Mouse (Mus musculus): ENCODE measurements at regions not wholly inside any gene's neighbourhood (a gene's known extent, or its start where the extent isn't known, plus 50 kb on each side); places are given as distances from the start of the nearest gene placed in this dataset.

DNA sequence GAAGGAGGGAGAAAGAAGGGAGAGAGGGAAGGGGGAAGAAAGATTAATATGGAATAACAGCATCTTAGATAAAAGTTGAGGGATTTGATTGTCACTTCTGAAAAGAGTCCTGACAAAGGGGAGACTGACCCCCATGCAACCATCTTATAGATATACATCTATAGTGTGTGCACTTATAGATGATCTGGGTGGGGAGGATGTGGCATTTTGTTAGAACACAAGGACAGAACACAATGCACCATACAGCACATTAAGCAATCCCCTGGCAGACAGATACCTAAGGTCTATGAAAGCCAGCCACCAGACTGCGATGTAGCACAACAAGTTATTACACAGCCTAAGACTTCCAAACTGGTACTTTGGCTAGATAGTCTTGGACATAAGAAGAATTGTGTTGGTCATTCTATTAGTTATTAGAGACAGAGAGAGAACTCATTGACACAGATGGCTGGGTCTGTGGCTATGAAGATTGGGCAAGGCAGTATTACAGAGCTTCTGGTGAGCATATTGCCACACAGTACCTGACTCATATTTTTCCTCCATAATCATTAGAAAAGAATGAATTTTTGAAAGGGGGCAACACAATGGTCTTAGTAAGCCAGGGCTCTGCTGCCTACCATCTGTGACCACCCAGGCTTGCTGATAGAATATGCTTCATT is 126.3 kb upstream of the Itgb1 start:
- DNase-seq: no peak

DNA sequence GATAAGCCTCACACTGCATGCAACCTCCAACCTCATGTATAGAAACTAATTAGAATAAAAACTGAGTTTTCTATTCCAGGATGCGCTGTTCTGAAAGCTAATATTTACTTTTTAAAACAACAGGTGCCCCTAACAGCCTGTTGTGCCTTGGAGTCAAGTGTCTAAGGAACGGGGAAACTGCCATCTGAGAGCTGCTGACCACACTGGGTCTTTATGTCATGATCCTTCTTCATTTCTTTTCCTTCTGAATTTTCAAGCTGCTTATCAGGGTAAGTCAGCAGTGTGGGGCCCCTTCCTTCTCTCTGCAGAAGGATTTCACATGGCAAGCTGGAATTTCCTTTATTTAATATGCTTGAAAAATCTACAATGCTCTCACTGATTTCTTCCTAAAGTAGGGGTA is 125.0 kb upstream of the Itgb1 start:
- no peak for DNase-seq

DNA sequence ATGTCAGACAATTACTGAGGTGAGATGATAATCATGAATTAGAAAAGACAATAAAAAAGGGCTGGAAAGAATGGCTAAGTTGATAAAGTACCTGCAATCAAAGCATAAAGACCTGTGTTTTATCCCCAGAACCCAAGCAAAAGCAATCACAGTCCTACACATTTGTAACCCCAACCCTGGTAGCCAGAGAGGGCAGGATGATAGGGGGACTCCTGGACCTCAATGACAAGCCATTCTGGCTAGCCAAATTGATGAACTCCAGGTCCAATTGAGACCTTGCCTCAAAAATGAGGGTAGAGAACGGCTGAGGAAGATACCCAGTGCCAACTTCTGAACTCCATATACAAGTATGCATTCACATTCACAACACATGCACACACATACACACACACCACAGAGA is 124.4 kb upstream of the Itgb1 start:
- DNase-seq: no peak

DNA sequence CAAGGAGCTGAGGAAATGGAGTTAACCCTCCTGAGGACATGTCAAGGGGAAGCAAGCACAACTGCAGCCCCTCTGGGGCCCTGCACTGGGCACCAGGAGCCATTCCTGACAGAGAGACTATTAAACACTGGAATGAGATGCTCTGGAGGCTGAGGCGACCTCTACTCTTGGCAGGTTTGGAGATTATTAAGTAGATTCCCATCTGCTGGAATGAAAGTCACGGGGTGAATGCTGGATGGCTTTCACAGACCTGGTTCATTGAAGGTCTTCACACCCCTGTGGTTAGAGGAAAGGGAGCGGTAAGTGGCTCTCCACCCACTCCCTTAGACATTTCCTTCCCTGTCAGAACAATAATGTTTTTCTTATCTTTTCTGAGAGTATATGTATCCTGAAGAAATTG is 122.8 kb upstream of the Itgb1 start:
- no peak for DNase-seq

DNA sequence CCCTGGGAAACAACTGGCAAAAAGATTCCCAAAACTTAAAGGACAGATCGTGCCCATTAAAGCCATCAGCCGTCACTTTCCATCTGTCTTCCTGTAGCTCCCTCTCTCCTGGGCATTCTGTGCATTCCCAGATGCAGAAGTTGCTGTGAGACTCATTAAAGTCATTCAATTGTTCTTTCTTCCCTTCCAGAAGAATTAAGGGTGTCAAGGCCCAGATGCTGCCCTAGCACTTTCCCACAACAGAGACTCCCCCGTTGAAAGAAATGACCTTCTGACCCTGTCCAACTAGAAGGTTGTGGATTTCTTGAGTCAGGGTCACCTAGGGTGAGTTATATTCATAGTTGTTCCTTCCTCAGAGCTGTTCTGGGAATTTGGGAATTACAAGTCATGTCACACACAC is 121.7 kb upstream of the Itgb1 start:
- no peak for DNase-seq

DNA sequence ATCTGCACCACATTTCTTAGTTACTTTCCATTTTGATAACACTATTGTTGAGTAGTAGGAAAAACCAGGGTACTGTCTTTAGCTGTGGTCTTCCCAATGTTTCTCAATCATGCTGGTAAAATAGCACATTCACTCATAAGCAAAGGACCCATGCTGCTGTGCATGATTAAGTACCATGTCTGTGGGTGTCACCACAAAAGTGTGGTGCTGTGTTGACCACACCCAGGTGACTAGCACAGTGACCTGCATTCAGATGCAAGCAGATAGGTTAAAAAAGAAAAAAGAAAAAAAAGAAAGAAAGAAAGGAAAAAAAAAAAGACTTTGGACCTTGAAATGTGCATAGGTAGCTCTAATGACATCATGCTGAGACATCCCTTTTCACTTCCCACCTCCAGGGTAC is 113.2 kb upstream of the Itgb1 start:
- no peak for DNase-seq

DNA sequence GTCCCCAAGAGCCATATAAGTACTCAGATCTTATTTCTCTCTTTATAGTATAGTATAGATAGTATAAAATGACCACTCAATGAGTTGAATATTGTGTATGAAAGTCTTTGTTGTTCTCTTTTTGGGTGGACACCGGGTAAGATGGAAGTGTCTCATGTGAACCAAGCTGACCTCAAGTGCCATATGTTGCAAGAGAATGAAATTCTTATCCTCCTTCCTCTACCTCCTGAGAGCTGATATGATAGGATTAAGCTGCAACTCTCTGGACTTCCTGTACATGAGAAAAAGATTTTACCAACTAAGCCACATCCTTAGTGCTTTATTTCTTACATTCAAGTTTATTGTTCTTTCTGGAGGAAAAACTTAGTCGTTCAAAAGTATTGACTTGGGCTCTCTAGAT is 91.3 kb upstream of the Itgb1 start:
- DNase-seq: no peak

DNA sequence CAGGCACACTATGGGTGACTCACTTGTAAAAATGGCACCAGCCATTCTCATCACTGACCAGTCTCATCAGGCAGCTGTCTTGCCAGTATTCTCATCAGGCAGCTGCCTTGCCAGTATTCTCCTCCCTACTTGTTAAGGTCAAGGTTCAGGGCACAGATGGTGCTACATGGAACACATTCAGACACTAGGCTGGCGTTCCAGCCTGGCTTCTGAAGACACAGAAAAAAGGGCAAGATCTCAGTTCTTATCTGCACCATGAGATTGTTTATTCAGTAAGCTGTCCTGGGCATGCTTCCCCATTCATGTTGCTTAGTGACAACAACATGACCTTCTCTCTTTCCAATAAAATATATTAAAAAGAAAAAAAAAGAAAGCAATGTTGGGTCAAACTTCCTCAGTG is 90.7 kb upstream of the Itgb1 start:
- peak; percentile 0 to 4 for DNase-seq

DNA sequence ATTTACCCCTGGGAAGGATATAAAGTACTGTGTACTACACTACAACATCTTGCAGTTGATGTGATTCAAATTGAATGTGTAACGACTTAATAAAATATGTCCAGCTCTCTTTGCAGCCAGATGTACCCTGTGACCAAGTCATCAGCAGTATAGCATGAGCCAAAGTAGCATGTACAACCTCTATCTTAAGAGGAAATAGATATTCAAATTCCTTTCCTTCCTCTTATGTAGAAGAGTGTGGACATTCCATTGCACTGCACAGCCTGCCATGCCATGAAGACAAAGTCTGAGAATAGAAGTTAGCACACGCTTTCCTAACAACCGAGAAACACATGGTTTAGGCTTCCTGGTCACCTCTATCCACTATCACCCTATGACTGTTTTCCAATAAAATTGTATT is 79.9 kb upstream of the Itgb1 start:
- DNase-seq: no peak

DNA sequence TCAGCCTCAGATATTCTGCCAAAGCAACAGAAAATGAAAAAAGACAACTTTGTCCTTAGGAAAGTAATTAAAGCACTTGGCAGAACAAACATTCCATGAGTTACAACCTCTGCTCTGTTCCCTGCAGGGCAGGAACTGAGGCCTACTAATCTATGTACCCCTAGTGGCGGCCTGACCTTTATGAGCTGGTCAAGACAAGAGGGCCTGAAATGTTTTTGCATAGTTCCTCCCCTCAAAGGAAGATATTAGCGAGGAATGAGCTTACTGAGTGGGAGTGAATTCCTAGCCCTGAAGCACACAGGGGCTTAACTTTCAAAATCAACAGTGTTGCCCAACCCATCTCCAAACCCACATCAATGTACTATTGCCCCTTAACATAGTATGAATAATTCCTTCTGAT is 76.6 kb upstream of the Itgb1 start:
- no peak for DNase-seq

DNA sequence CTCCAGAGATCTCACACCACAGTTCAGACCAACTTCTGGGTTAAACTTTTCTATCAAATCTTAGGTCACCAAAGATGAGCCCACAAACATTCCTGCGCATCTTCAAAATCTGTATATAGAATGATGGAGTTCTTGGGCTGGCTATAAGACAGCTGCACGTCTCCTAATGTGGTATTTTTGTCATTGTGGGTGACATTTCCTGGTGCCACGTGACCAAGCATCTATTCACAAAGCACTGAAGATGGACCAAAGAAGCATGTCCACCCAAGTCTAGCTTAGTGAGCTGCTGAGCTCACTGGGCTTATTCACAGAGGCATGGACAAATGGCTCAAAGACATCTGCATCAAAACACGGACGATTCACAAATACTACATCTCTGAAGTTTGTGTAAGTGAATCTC is 72.8 kb upstream of the Itgb1 start:
- DNase-seq: no peak

DNA sequence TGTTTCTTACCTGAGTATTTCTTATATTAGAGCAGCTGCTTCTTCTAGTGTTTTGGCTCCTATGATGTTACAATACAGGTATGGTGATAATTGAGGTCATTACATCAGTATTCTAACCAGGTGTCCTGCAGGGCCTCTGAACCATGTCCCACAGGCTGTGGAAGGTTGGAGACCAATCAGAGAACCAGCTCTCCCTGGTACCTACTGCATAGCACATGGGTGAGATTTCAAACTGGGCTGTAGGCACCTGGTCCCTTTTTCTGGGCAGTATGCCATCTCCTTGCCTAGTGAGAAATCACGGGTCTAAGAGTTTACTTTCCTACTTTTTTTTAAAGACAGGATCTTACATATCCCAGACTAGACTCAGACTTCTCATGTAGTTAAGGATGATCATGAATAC is 67.6 kb upstream of the Itgb1 start:
- DNase-seq: no peak

DNA sequence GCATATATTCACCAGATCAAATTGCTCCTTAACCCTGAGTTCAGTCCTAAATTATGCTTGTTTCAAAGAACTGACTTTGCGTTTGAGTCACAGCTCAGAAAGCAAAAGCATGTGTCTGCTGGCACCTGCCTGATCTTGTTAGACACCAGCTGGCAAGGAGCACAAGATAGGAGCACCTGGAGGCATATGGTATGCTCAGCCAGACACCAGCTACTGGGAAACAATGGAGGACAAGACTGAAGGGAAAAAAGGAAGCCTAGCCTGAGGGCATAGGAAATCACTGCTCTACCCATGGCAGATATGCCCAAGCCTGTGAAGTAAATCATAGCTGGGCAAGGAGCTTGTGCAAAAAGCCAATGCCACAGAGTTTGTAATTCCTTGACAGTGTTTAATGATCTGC is 66.4 kb upstream of the Itgb1 start:
- DNase-seq: no peak
